15 mouse cellular contexts compared by ENCODE assay signal in genomic region chr3:26845041-26845440, GRCm38 (mm10).
DNase-seq lines count a peak whose midpoint lies in the region.
"Had no signal": no experiment of that assay in that cellular context is flagged by ENCODE, and none has a peak within 500 bp of the region (broad histone marks: within the 10 kb centered on the region; RNA-seq: fewer than 3 reads in every experiment).

No protein-coding gene starts in this region.

- DNase-seq in cerebellum, adult 9-11 months: peak; percentile 13
- no peak for DNase-seq in cerebellum, adult 18-20 months
- peak; percentile 71 to 84 for DNase-seq in right cerebral cortex, postnatal 10 days (ENCODE audit: low spot score in 2 of 2)
- no peak for DNase-seq in right cerebral cortex, postnatal 14 days
- DNase-seq in layer of hippocampus, adult 9-10 months (ENCODE audit: low spot score): peak; percentile 58
- DNase-seq in adrenal gland, postnatal 25 days: no peak
- DNase-seq in ovary, postnatal 10 days (ENCODE audit: low spot score): no peak
- no peak for DNase-seq in embryonic facial prominence, embryonic 10.5 days (ENCODE audit: low spot score)
- DNase-seq: gastrocnemius, postnatal 14 days; kidney, adult 2 months; lung, adult 2 months had no signal

- H3K4me1 ChIP-seq in embryonic facial prominence, embryonic 10.5 days: no peaks in the 10 kb centered on the region
- H3K4me1 ChIP-seq: heart, embryonic 12.5 days; hindbrain, embryonic 10.5 days; limb, embryonic 15.5 days had no signal

- no peak overlapping the region for H3K4me3 ChIP-seq in embryonic facial prominence, embryonic 10.5 days
- H3K4me3 ChIP-seq: erythroblast, embryonic 14.5 days; heart, embryonic 12.5 days; hindbrain, embryonic 10.5 days; limb, embryonic 15.5 days had no signal

- no peaks in the 10 kb centered on the region for H3K9me3 ChIP-seq in embryonic facial prominence, embryonic 10.5 days
- H3K9me3 ChIP-seq: hindbrain, embryonic 10.5 days; limb, embryonic 15.5 days had no signal

- H3K27me3 ChIP-seq in embryonic facial prominence, embryonic 10.5 days (replicated peaks; ENCODE audit: low read depth, poor library complexity, severe bottlenecking): no peaks in the 10 kb centered on the region
- H3K27me3 ChIP-seq: heart, embryonic 12.5 days; limb, embryonic 15.5 days had no signal

- 88% methylated on average over 3 of the region's 3 CpGs for WGBS in embryonic facial prominence, embryonic 10.5 days

- no peak overlapping the region for H3K27ac ChIP-seq in embryonic facial prominence, embryonic 10.5 days (replicated peaks)
- H3K27ac ChIP-seq: hindbrain, embryonic 10.5 days; limb, embryonic 15.5 days had no signal

- H3K36me3 ChIP-seq in embryonic facial prominence, embryonic 10.5 days (replicated peaks): no peaks in the 10 kb centered on the region
- H3K36me3 ChIP-seq: heart, embryonic 12.5 days; hindbrain, embryonic 10.5 days; limb, embryonic 15.5 days had no signal

Comparison
In these comparisons a context has a peak if more than half of its experiments do, and no peak if none do; other contexts are left out.
1. DNase-seq: peak in cerebellum, adult 9-11 months (single experiment), right cerebral cortex, postnatal 10 days (2 of 2) and layer of hippocampus, adult 9-10 months (single experiment); none in cerebellum, adult 18-20 months (0 of 2), right cerebral cortex, postnatal 14 days (single experiment), adrenal gland, postnatal 25 days (single experiment), ovary, postnatal 10 days (single experiment) and embryonic facial prominence, embryonic 10.5 days (single experiment).